Comparison of ENCODE assay signal across 11 mouse cellular contexts in the genomic region with DNA sequence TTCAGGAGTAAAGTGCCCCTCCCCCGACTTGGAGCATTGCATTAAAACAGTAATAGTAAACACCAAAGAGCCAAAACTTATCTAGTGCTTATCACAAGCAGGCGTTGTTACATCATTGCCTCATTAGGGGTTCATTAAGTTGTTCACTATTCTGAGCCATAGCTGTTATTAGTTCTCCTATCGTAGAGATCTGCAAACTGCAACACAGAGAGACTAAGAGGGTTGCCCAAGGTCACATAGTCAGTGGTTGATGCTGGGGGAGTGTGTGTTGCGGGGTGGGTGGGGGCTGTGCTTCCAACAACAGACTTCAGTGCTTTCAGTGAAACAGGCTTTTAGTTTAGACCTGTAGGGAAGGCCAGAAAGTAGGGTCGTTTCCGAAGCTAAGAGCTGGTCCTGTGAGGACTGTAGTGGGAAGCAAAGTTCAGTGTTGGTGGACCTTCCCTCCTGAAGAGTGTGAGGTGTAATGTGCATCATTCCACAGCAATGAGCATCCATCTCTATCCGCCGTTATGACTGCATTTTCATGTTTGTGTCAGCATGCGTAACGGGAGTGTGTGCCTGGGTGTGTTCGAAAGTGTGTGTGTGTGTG. TPM values are rescaled to one million over a fixed set of nuclear protein-coding genes. Genes with fewer than 3 reads are reported as not detected.
DNase-seq lines count a peak whose midpoint lies in the region; ATAC-seq lines count a peak whose summit lies in the region.
"Had no signal": no experiment of that assay in that cellular context is flagged by ENCODE, and none has a peak within 500 bp of the region (broad histone marks: within the 10 kb centered on the region; RNA-seq: fewer than 3 reads in every experiment).

No protein-coding gene starts in this region.

- no peak overlapping the region for H3K9ac ChIP-seq in neural tube, embryonic 15.5 days (replicated peaks)
- H3K9ac ChIP-seq in limb, embryonic 12.5 days (replicated peaks) = no peak overlapping the region

- peaks cover 62% of the 10 kb centered on the region for H3K4me1 ChIP-seq in heart, embryonic 10.5 days
- peaks cover 36% of the 10 kb centered on the region for H3K4me1 ChIP-seq in neural tube, embryonic 15.5 days
- H3K4me1 ChIP-seq in limb, embryonic 12.5 days (replicated peaks) = peaks cover 64% of the 10 kb centered on the region

- ATAC-seq in neural tube, embryonic 15.5 days (ENCODE audit: low FRiP score) = no peak
- no peak for ATAC-seq in limb, embryonic 12.5 days (ENCODE audit: insufficient number of reproducible peaks, insufficient read depth, low FRiP score, low TSS enrichment, low read depth)

- DNase-seq in heart, embryonic 10.5 days (ENCODE audit: low spot score) = no peak
- no peak for DNase-seq in heart, adult 9 months (ENCODE audit: low spot score in 2 of 2)
- DNase-seq in neural tube, embryonic 10.5 days (ENCODE audit: extremely low spot score, low spot score) = peak; percentile 46
- no peak for DNase-seq in frontal cortex, postnatal 36 days (ENCODE audit: low spot score in 2 of 2)
- DNase-seq in gastrocnemius, postnatal 10 days = no peak
- no peak for DNase-seq in yolk sac, embryonic 10.5 days (ENCODE audit: low spot score)
- DNase-seq: layer of hippocampus, postnatal 36 days had no signal

- H3K9me3 ChIP-seq in heart, embryonic 10.5 days = no peaks in the 10 kb centered on the region
- H3K9me3 ChIP-seq in neural tube, embryonic 15.5 days (replicated peaks) = no peaks in the 10 kb centered on the region
- no peaks in the 10 kb centered on the region for H3K9me3 ChIP-seq in limb, embryonic 12.5 days

- H3K4me2 ChIP-seq in neural tube, embryonic 15.5 days = no peak overlapping the region
- H3K4me2 ChIP-seq in limb, embryonic 12.5 days = peak overlapping the region; percentile 45; the same call in 1 of the 2 replicates

- 1% methylated on average over 11 of the region's 11 CpGs for WGBS in heart, embryonic 10.5 days
- WGBS in neural tube, embryonic 15.5 days = 4% methylated on average over 11 of the region's 11 CpGs
- 3% methylated on average over 11 of the region's 11 CpGs for WGBS in limb, embryonic 12.5 days

- peak overlapping the region; percentile 71 for H3K4me3 ChIP-seq in heart, embryonic 10.5 days
- H3K4me3 ChIP-seq in neural tube, embryonic 15.5 days (replicated peaks) = no peak overlapping the region
- H3K4me3 ChIP-seq in limb, embryonic 12.5 days (replicated peaks) = 0 out of 2 replicates have a peak overlapping the region, but pooled peaks have one; percentile 25
- H3K4me3 ChIP-seq: erythroblast, embryonic 14.5 days had no signal

- no peaks in the 10 kb centered on the region for H3K36me3 ChIP-seq in heart, embryonic 10.5 days
- H3K36me3 ChIP-seq in neural tube, embryonic 15.5 days = no peaks in the 10 kb centered on the region
- H3K36me3 ChIP-seq in limb, embryonic 12.5 days = no peaks in the 10 kb centered on the region

- no peak overlapping the region for H3K27ac ChIP-seq in heart, embryonic 10.5 days
- H3K27ac ChIP-seq in neural tube, embryonic 15.5 days (replicated peaks) = no peak overlapping the region
- H3K27ac ChIP-seq in limb, embryonic 12.5 days = no peak overlapping the region

- H3K27me3 ChIP-seq in heart, embryonic 10.5 days (ENCODE audit: insufficient read depth, poor library complexity, severe bottlenecking) = peaks cover 98% of the 10 kb centered on the region
- H3K27me3 ChIP-seq in neural tube, embryonic 15.5 days (replicated peaks) = peaks cover 87% of the 10 kb centered on the region
- H3K27me3 ChIP-seq in limb, embryonic 12.5 days = peaks cover 96% of the 10 kb centered on the region

RNA-seq across cellular contexts. Expression of a gene that starts 4.2 kb away (rescaled TPM):
- polyA plus RNA-seq in heart, embryonic 10.5 days (2016; fragmentation: Nextera tagmentation; extraction: Ambion mirVana) = 3.0 and 3.9 TPM in 2 replicates
- polyA plus RNA-seq in neural tube, embryonic 15.5 days (2015; fragmentation: Nextera tagmentation; extraction: Ambion mirVana) = 0.08 and 1.1 TPM in 2 replicates
- 6.0 and 7.0 TPM in 2 replicates for polyA plus RNA-seq in limb, embryonic 12.5 days (2016; fragmentation: Nextera tagmentation; extraction: Ambion mirVana)
- total RNA-seq in gastrocnemius, postnatal 10 days (2021) = under 1 TPM in 1 of 2 experiments, not detected in 1; 0.09 TPM
- total RNA-seq: granulocyte monocyte progenitor cell, adult 5-6 weeks had no signal

RNA-seq across cellular contexts. Expression of a gene that starts 14.4 kb away (rescaled TPM):
- polyA plus RNA-seq in heart, embryonic 10.5 days (2016; fragmentation: Nextera tagmentation; extraction: Ambion mirVana) = 3.5 and 4.3 TPM in 2 replicates
- polyA plus RNA-seq in neural tube, embryonic 15.5 days (2015; fragmentation: Nextera tagmentation; extraction: Ambion mirVana) = 0.13 and 1.3 TPM in 2 replicates
- 5.6 and 6.3 TPM in 2 replicates for polyA plus RNA-seq in limb, embryonic 12.5 days (2016; fragmentation: Nextera tagmentation; extraction: Ambion mirVana)
- under 1 TPM; 0.23 to 0.54 TPM for total RNA-seq in gastrocnemius, postnatal 10 days (2021)
- total RNA-seq: granulocyte monocyte progenitor cell, adult 5-6 weeks had no signal
